Mouse (Mus musculus) naive thymus-derived CD4-positive, alpha-beta T cell, adult 2 months (primary cell): ENCODE data around the gene Cmbl.

ENCODE experiments used
- DNase-seq: peaks from one replicate; pipeline ENCODE4 v3.0.0-alpha.2; 2011; ENCODE audit warnings: low read depth

The Cmbl gene

DNA sequence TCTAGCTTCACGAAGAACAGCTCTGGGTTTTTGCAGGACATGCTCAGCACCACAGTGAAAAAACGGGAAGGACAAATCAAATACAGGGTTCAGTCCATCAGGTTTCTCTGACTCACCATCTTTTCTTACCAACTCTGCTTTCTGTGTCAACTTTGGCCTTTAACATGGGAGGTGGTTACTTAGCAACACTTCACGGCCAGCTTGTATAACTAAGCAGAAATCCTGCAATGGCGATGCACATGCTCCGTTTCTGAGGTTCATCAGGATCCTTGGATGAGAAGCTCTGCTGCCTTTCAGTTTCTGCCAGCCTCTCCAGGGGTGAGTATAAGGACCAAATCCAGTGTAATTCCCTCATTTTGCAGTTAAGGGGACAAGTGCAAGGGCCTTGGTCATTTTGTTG is at the start of gene Cmbl:
Cmbl (plus strand) TSS at position 206 of the 400 bp plus-strand sequence.
- DNase-seq = no peak

DNA sequence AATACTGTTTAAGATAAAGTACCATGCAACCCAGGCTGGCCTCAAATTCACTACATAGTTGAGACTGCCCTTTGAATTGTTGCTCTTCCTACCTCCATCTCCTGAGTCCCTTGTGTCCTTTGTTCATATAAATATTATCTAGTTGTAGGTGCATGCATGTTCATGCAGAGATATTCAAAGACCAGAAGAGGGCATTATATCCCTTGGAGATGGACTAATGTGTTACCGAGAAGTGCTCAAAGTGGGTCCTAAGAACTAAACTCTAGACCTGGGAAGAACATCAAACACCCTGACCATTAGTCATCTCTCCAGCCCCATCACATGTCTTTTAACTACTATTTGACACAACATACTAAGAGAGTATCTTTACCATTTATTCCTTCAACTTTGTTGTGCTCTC is 48.0 kb upstream of the Cmbl start:
- DNase-seq = no peak

GRCm38 (mm10) chr15:31518371-31518770 is 46.8 kb upstream of the Cmbl start:
- DNase-seq = no peak

DNA sequence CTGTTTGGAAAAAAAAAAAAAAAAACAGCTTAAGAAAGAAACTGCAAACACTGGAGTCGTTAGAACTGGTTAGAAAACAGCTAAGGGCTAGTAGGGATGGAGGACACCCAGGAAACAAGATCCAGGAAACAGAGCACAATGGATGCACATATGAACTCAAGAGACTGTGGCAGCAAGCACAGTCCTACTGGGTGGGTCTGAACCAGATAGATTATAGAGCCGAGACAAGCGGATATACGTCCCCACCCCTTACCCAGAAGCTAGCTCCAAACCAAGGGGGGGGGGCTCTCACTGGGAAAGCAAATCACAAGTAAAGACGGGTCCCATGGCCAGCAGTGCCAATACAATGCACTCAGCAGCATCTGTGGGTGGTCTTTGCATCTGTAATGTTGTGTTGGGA is 46.2 kb upstream of the Cmbl start:
- DNase-seq = no peak

- DNase-seq = no peak
Observed at GRCm38 (mm10) chr15:31526463-31526862, 38.7 kb upstream of the Cmbl start.

DNA sequence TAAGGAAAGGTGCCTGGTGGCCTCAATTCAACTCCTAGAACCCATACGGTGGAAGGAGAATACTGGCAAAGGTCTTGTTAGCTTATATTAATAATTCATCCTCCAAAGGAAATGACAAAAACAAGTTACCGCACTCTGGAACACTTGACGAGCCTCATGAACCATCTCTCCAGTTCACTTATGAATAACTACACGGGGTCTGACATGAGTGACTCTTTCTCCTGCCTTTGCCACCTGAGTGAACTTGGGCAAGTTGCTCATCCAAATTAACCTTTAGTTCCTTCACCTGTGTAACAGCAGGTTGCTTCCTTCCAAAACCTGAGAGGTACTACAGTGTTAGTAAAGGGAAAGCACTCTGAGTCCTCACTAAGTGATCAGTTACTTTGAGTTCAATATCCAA is 36.7 kb upstream of the Cmbl start:
- no peak for DNase-seq

- no peak for DNase-seq
Observed at GRCm38 (mm10) chr15:31529103-31529502, 36.1 kb upstream of the Cmbl start.

GRCm38 (mm10) chr15:31529811-31530658 is 35.2 kb upstream of the Cmbl start:
- DNase-seq = peak; percentile 62

- peak; percentile 95 for DNase-seq
Observed at GRCm38 (mm10) chr15:31530659-31531445, 34.3 kb upstream of the Cmbl start, which contains the start of gene March6. Gene March6 (minus strand): TSS chr15:31531053.

DNA sequence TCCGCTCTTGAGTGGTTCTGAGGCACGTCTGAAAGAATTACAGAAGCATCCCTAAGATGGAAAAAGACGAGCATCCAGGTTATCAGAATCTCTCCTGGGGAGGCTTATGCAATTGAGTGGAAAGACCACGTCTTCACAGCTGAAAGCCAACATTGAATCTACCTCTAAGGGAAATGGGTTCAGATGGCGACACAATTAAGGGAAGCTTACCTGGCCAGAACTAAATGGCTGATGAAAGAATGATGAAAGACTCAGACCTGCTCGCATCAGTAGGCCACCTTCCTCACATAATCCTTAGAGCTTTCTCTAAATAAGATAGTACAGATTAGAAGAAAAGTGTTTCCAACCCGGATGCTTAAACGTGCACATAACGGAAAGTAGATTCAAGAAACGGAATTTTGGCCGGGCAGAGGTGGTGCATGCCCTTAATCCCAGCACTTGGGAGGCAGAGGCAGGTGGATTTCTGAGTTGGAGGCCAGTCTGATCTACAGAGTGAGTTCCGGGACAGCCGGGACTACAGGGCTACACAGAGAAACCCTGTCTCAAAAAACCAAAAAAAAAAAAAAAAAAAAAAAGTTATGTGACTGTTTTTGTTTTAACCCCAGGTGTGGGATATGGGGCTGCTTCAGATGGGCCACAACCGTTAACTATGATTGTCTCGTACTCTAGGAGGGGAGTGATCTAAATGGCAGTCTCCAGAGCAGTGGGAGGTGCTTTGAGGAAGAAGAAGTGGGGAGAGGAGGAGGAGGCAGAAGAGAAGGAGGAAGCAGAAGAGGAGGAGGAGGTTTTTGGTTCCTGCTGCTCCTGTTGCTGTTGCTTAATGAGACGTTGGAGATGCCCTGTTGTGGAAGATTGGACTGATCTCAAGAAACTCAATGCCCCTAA is 33.5 kb upstream of the Cmbl start:
- peak; percentile 55 for DNase-seq

DNA sequence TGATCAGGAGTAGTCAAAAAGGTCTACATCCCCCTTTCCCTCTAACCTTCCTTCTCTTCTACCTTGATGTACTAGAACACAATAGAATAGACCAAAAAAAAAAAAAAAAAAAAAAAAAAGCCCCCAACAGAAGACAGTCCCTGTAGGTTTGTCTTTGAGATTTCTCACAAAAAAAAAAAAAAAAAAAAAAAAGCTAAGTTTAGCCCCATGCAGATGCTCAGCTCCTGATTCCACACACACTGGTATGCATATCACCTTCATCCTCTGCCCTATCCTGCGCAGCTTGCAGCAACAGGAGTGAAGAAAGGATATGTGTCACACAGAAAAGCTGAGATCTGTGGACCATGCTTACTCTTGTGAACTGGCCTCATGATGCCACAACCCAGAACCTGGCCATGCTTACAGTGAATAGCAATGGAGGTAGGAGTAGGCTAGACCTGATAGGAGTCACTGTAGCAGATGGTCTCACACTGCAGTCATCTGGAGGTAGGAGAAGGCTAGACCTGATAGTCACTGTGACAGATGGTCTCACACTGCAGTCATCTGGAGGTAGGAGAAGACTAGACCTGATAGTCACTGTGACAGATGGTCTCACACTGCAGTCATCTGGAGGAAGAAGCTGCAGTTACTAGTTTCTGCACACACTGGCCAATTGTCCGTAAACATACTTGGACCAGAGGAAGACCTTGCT is 32.7 kb upstream of the Cmbl start:
- no peak for DNase-seq

- DNase-seq = no peak
Observed at GRCm38 (mm10) chr15:31533529-31533928, 31.7 kb upstream of the Cmbl start.

GRCm38 (mm10) chr15:31534421-31535258 is 30.5 kb upstream of the Cmbl start:
- DNase-seq = no peak

DNA sequence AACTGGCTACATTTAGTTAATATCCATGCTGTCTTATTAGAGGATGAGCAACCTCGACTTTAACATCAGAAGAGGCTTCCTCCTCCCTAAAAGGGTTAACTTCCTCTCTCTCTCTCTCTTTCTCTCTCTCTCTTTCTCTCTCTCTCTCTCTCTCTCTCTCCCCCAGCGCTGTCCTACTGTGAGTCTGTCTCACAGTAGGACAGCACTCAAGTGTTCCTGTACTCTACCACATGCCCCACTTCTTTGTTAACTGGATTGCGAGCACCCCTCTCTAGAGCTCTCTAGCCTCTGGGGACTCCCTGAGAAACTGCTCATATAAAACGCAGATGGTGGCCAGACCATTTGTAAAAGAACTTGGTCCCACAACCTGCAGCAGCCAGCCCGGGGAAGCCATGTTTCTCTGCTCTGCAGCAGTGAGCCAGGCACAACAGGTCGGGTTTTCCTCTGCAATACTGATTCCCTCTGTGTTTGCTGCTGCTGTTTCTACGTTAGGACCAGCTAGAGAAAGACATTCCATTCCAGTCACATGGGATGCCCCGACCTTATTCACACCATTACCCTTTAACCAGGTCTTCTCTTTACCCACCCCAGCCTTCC is 29.8 kb upstream of the Cmbl start:
- no peak for DNase-seq

DNA sequence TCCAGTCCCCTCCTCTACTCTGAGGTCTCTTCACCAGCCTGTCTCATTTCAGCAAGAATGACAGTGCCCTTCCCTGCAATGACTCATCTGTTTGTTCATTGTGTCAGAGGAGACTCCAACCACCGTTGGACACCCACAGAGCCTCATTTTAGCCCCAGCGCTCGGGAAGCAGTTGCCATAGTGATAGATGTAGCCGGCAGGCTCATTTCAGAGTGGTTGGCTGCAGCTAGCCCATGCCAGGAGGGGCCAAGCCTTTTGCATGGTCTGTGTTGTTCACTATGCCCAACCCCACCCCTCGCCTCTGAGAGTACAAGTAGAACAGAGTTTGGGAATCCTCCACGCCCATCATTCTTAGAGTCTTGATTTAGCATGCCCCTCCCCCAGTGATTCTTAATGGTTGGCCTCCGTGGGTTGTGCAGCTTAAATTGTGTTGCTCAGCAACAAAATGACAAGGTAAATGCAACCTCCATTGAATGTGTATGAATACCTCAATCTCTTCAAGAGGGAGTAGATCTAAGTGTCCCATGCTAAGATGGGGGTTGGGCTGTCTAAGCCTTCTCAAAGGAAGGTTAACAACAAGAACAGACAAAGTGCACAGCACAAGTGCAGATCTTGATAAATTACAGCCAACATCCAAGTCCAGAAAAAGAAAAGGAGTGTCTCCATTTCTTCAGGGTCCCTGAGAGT is 29.0 kb upstream of the Cmbl start:
- DNase-seq = no peak

- no peak for DNase-seq
Observed at GRCm38 (mm10) chr15:31537706-31538105, 27.5 kb upstream of the Cmbl start.

GRCm38 (mm10) chr15:31538346-31538745 is 26.8 kb upstream of the Cmbl start:
- DNase-seq = no peak

- no peak for DNase-seq
Observed at GRCm38 (mm10) chr15:31539643-31540512, 25.3 kb upstream of the Cmbl start.

DNA sequence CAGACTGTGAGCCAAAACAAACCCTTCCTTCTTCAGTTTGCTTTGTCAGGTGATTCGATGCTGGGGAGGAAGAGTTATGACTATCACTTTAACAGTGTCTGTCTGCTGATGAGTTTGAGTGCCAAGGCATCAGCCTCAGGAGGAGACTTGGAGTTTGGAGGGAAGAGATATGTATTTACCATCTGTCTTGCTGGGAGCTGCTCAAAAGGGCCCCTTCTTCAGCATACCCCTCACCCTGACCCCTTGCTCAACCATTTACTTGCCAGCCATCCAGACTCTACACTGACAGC is 24.7 kb upstream of the Cmbl start:
- no peak for DNase-seq
